Mouse (Mus musculus): ENCODE data around the gene Gm17428. TPM values are rescaled to one million over a fixed set of nuclear protein-coding genes. Genes with fewer than 3 reads are reported as not detected.
A peak's percentile ranks its signal among the peaks of the same experiment; 100 is the strongest.

Gene Gm17428
- polyA plus RNA-seq (2015; fragmentation: Nextera tagmentation; extraction: Ambion mirVana) = not detected in 2 replicates

DNA sequence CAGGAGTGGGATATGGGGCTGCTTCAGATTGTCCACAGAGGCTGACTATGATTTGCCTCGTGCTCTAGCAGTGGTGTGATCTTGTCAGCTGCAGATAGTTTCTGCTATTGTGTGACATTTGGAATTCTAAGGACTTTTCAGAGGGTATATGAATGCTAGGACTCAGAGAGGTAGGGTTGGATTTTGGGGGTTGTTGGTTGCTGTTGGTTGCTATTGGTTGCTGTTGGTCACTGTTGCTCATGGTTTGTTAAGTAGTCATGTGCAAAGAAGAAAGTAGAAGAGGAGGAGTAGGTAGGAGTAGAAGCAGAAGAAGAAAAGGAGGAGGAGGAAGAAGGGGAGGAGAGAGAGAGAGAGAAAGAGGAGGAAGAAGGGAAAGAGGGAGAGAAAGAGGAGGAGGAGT is at the start of gene Gm17428:
Gm17428 (plus strand) TSS at position 301 of the 400 bp plus-strand sequence.
- Histone ChIP-seq H3K9ac (ENCODE audit: low read length) (no peak within 1 kb of the TSS), H3K9me3 (replicated peaks; ENCODE audit: control insufficient read depth, low read length) (no peaks in the 10 kb centered on the region), H3K4me2 (ENCODE audit: low read depth, low read length) (no peak within 1 kb of the TSS), H3K4me1 (ENCODE audit: control insufficient read depth, insufficient read depth, low read length) (no peaks in the 10 kb centered on the region), H3K4me3 (replicated peaks; ENCODE audit: low read length) (no peak within 1 kb of the TSS), H3K27me3 (ENCODE audit: control insufficient read depth, insufficient read depth, low read length) (no peaks in the 10 kb centered on the region), H3K27ac (ENCODE audit: low read length) (no peak within 1 kb of the TSS), H3K36me3 (ENCODE audit: control insufficient read depth, insufficient read depth, low read length) (no peaks in the 10 kb centered on the region)
- ATAC-seq (ENCODE audit: insufficient read depth, low FRiP score) = no peak
- WGBS = 59% methylated on average over 1 of the region's 1 CpGs

DNA sequence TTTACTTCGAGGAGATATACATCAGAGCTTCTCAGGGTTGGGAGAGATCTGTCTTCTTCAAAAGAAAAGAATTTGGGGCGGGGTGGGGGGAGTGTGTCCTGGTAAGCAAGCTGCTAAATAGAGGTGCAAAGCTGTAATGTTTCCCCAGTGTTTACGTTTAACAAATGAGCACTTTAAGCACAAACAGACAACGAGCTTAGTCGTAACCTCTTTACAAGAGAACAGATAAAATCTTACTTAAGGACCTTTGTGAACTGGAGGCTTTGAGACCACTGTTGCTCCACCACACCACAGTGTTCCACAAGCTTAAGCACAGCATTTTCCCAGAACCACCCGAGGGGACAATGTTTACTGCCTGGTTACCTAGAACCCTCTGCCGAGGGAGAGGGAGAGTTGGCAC is 49.4 kb upstream of the Gm17428 start:
- H3K4me1 ChIP-seq (ENCODE audit: control insufficient read depth, insufficient read depth, low read length) = peaks cover 31% of the 10 kb centered on the region
- peak overlapping the region; percentile 100 for H3K27ac ChIP-seq (ENCODE audit: low read length)
- peak overlapping the region; percentile 94 for H3K9ac ChIP-seq (ENCODE audit: low read length)
- H3K4me2 ChIP-seq (ENCODE audit: low read depth, low read length) = peak overlapping the region; percentile 84
- peak overlapping the region; percentile 73 for H3K4me3 ChIP-seq (replicated peaks; ENCODE audit: low read length)
- no peaks in the 10 kb centered on the region for H3K27me3 ChIP-seq (ENCODE audit: control insufficient read depth, insufficient read depth, low read length)
- 17% methylated on average over 7 of the region's 7 CpGs for WGBS
- H3K9me3 ChIP-seq (replicated peaks; ENCODE audit: control insufficient read depth, low read length) = no peaks in the 10 kb centered on the region
- H3K36me3 ChIP-seq (ENCODE audit: control insufficient read depth, insufficient read depth, low read length) = no peaks in the 10 kb centered on the region
- ATAC-seq (ENCODE audit: insufficient read depth, low FRiP score) = no peak

DNA sequence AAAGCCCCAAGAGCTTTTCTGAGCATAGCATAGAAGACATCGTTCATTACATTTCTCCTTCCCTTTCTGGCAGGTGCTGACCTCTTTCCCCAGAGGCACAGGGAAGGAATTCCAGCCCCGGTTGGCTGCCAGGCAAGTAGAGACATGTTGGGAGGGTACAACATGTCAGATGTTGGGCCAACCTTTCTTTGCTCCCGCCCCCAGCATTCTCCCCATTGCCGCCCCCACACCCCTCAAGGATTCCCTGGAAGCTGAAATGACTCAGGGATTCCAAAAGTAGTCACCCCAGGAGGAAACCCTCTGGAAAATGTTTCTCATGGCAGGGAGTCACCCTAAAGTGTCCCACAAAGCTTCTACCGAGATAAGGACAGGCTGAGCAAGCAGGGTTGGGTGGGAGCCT is 46.9 kb upstream of the Gm17428 start:
- no peak overlapping the region for H3K9ac ChIP-seq (ENCODE audit: low read length)
- WGBS = 58% methylated on average over 5 of the region's 5 CpGs
- H3K4me3 ChIP-seq (replicated peaks; ENCODE audit: low read length) = no peak overlapping the region
- H3K27me3 ChIP-seq (ENCODE audit: control insufficient read depth, insufficient read depth, low read length) = no peaks in the 10 kb centered on the region
- no peaks in the 10 kb centered on the region for H3K36me3 ChIP-seq (ENCODE audit: control insufficient read depth, insufficient read depth, low read length)
- H3K27ac ChIP-seq (ENCODE audit: low read length) = 0 out of 2 replicates have a peak overlapping the region, but pooled peaks have one; percentile 18
- no peaks in the 10 kb centered on the region for H3K9me3 ChIP-seq (replicated peaks; ENCODE audit: control insufficient read depth, low read length)
- ATAC-seq (ENCODE audit: insufficient read depth, low FRiP score) = no peak
- H3K4me1 ChIP-seq (ENCODE audit: control insufficient read depth, insufficient read depth, low read length) = peaks cover 25% of the 10 kb centered on the region
- H3K4me2 ChIP-seq (ENCODE audit: low read depth, low read length) = no peak overlapping the region

DNA sequence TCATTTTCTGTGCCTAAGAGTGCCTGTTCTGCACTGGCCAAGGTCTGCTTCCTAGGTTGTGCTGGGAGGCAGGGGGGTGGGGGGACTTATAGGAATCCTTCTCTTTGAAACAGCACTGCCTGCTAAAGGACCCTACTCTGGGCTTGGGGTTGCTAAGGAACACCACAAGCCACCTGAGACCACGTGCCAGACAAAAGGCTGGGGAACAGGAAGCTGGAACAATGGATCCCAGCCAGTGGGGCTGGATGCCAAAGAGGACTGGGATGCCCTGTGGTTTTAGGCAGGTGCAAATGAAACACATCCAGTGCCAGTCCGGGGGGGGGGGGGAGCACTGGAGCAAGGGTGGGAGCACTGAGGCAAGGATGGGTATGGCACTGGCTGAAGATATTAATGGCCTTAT is 46.3 kb upstream of the Gm17428 start:
- H3K27me3 ChIP-seq (ENCODE audit: control insufficient read depth, insufficient read depth, low read length) = no peaks in the 10 kb centered on the region
- ATAC-seq (ENCODE audit: insufficient read depth, low FRiP score) = no peak
- H3K4me1 ChIP-seq (ENCODE audit: control insufficient read depth, insufficient read depth, low read length) = peaks cover 25% of the 10 kb centered on the region
- H3K9ac ChIP-seq (ENCODE audit: low read length) = no peak overlapping the region
- no peaks in the 10 kb centered on the region for H3K9me3 ChIP-seq (replicated peaks; ENCODE audit: control insufficient read depth, low read length)
- WGBS = 28% methylated on average over 2 of the region's 2 CpGs
- H3K27ac ChIP-seq (ENCODE audit: low read length) = no peak overlapping the region
- H3K36me3 ChIP-seq (ENCODE audit: control insufficient read depth, insufficient read depth, low read length) = no peaks in the 10 kb centered on the region
- no peak overlapping the region for H3K4me2 ChIP-seq (ENCODE audit: low read depth, low read length)
- H3K4me3 ChIP-seq (replicated peaks; ENCODE audit: low read length) = no peak overlapping the region

DNA sequence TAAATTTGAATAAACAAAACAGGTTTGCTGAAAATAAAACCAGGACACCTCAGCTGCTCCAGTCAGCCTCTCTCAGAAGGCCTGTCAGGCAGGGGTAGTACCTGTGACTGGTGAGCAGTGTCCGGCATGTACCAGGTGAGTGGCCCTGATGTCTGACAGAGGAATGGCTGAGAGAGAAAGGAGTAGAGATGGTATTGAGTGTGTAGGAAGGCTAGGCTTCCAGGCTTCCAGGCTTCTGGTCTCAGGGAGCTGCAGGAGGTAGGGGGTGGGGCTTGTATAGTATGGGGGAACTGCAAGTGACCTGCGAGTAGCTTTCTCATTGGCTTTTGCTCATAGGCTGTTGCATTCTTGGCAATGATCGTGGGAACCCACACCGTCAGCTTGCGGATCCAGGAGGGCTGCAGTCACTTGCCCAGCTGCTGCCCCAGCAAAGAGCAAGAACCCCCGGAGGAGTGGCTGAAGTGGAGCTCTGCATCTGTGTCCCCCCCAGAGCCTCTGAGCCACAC is 44.0 kb upstream of the Gm17428 start, which contains the start of gene Il25:
Il25 (plus strand) TSS at position 51 of the 506 bp plus-strand sequence.
- 34% methylated on average over 6 of the region's 6 CpGs for WGBS
- no peak within 1 kb of the TSS for H3K4me2 ChIP-seq (ENCODE audit: low read depth, low read length)
- no peak within 1 kb of the TSS for H3K4me3 ChIP-seq (replicated peaks; ENCODE audit: low read length)
- H3K9me3 ChIP-seq (replicated peaks; ENCODE audit: control insufficient read depth, low read length) = no peaks in the 10 kb centered on the region
- no peak within 1 kb of the TSS for H3K27ac ChIP-seq (ENCODE audit: low read length)
- H3K4me1 ChIP-seq (ENCODE audit: control insufficient read depth, insufficient read depth, low read length) = peaks cover 22% of the 10 kb centered on the region
- no peaks in the 10 kb centered on the region; the same call in 1 of the 2 replicates for H3K27me3 ChIP-seq (ENCODE audit: control insufficient read depth, insufficient read depth, low read length)
- no peaks in the 10 kb centered on the region for H3K36me3 ChIP-seq (ENCODE audit: control insufficient read depth, insufficient read depth, low read length)
- no peak within 1 kb of the TSS for H3K9ac ChIP-seq (ENCODE audit: low read length)
- 0 out of 2 replicates have a peak, but pooled peaks have one; percentile 30 for ATAC-seq (ENCODE audit: insufficient read depth, low FRiP score)

DNA sequence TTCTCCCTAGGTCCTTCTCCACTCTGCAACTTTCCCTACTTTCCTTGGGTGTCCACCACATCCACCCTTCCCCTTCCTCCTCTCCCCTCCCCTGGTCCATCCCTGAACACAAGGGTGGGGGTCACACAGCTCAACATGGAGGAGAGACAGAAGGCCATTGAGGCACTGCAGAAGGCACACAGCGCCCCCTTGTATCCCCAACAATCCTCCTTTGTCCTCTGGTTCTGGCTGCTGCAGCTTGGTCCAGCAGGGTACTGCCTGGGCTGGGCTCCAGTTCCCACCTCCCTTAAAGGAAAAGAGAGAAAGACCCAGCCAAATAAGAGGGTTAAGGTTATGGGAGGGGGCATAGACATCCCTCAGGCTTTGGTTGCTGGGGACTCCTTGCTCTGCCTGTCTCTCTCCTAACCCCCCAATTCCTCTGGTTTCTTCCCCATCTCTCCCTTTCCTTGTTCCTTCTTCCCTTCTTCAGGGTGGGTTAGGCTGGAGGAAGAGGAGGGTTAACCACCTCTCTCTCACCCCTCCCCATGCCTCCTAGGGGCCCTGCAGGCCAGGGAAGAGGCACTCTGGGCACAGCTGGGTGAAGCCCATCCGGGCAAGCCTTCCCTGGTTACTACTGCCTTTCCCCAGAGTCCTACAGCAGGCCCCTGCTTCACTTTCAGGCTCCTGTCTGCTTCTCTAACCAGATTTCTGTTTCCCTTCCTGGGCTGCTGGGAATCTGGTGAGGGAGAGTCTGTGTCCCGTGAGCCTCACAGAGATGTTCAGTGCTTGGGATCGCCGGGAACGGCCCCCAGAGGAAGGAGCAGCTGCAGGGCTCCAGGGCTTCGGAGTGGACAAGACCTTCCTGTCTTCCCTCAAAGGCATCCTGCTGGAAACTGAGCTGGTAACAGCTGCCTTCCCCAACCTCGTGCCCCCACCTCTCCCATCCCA is 40.6 kb upstream of the Gm17428 start, which contains the start of gene Cmtm5:
Cmtm5 (plus strand) TSS at position 358 of the 927 bp plus-strand sequence.
- peak; percentile 38 for ATAC-seq (ENCODE audit: insufficient read depth, low FRiP score)
- 36% methylated on average over 8 of the region's 8 CpGs for WGBS
- H3K4me3 ChIP-seq (replicated peaks; ENCODE audit: low read length) = no peak within 1 kb of the TSS
- 0 out of 2 replicates have a peak within 1 kb of the TSS, but pooled peaks have one; percentile 36 for H3K27ac ChIP-seq (ENCODE audit: low read length)
- 0 out of 2 replicates have a peak, but pooled peaks cover 6% of the 10 kb centered on the region for H3K4me1 ChIP-seq (ENCODE audit: control insufficient read depth, insufficient read depth, low read length)
- H3K27me3 ChIP-seq (ENCODE audit: control insufficient read depth, insufficient read depth, low read length) = no peaks in the 10 kb centered on the region; the same call in 1 of the 2 replicates
- H3K9me3 ChIP-seq (replicated peaks; ENCODE audit: control insufficient read depth, low read length) = no peaks in the 10 kb centered on the region
- peak within 1 kb of the TSS; percentile 26; the same call in 1 of the 2 replicates for H3K9ac ChIP-seq (ENCODE audit: low read length)
- no peak within 1 kb of the TSS for H3K4me2 ChIP-seq (ENCODE audit: low read depth, low read length)
- H3K36me3 ChIP-seq (ENCODE audit: control insufficient read depth, insufficient read depth, low read length) = no peaks in the 10 kb centered on the region

DNA sequence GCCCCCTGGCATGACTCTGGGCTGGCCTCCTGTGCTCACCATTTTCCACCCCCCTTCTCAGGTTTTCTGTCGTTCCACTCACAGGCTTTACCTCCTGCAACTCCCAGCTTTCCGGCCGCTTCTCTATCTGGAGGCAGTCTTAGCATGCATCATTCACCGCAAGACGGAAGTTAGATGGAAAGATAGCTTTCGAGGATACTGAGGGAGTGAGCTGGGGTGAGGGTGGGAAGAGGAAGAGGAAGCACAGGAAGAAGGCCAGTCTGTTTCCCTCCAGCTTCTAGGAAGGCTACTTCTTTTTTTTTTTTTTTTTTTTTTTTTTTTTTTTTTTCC is 39.9 kb upstream of the Gm17428 start:
- H3K27me3 ChIP-seq (ENCODE audit: control insufficient read depth, insufficient read depth, low read length) = no peaks in the 10 kb centered on the region; the same call in 1 of the 2 replicates
- no peaks in the 10 kb centered on the region for H3K9me3 ChIP-seq (replicated peaks; ENCODE audit: control insufficient read depth, low read length)
- 0 out of 2 replicates have a peak, but pooled peaks cover 6% of the 10 kb centered on the region for H3K4me1 ChIP-seq (ENCODE audit: control insufficient read depth, insufficient read depth, low read length)
- WGBS = 44% methylated on average over 6 of the region's 6 CpGs
- no peak for ATAC-seq (ENCODE audit: insufficient read depth, low FRiP score)
- 0 out of 2 replicates have a peak overlapping the region, but pooled peaks have one; percentile 36 for H3K27ac ChIP-seq (ENCODE audit: low read length)
- H3K4me2 ChIP-seq (ENCODE audit: low read depth, low read length) = no peak overlapping the region
- H3K9ac ChIP-seq (ENCODE audit: low read length) = peak overlapping the region; percentile 2; the same call in 1 of the 2 replicates
- H3K4me3 ChIP-seq (replicated peaks; ENCODE audit: low read length) = no peak overlapping the region
- no peaks in the 10 kb centered on the region for H3K36me3 ChIP-seq (ENCODE audit: control insufficient read depth, insufficient read depth, low read length)

DNA sequence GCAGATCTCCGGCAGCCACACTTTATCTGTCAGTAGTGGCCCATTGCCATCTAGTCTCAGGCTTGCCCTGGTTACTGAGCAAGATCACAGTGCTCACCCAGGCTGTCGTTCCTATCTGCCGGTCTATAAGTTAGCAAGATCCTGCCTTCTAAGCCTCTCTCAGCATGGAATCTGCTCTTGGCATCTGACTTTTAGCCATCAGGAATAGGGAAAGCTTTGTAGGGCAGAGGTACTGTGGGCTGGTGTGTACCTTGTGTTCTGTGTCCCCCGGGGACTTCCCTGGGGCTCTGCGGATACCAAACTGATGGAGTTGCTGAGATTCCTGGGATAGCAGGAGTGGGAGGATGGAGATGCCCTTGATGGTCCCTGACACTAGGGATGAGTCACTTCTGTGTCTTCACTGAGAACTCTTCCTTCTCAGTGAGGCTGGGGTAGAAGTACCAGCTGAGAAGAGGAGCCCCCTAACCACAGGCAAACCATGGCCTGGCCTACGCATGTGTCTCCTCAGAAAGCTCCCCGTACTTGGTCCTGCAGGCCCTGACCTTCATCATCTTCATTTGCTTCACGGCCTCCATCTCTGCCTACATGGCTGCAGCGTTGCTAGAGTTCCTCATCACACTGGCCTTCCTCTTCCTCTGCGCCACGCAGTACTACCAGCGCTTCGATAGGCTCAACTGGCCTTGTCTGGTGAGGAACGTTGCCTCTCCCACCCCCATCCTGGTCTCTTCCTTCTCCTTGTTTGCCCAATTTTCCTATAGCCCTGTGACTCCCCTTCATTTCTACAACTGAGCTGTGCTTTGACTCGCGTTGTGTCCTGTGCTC is 39.2 kb upstream of the Gm17428 start:
- H3K27me3 ChIP-seq (ENCODE audit: control insufficient read depth, insufficient read depth, low read length) = no peaks in the 10 kb centered on the region; the same call in 1 of the 2 replicates
- H3K4me1 ChIP-seq (ENCODE audit: control insufficient read depth, insufficient read depth, low read length) = 0 out of 2 replicates have a peak, but pooled peaks cover 6% of the 10 kb centered on the region
- no peak for ATAC-seq (ENCODE audit: insufficient read depth, low FRiP score)
- H3K4me3 ChIP-seq (replicated peaks; ENCODE audit: low read length) = no peak overlapping the region
- H3K27ac ChIP-seq (ENCODE audit: low read length) = no peak overlapping the region
- H3K36me3 ChIP-seq (ENCODE audit: control insufficient read depth, insufficient read depth, low read length) = no peaks in the 10 kb centered on the region
- no peak overlapping the region for H3K9ac ChIP-seq (ENCODE audit: low read length)
- H3K4me2 ChIP-seq (ENCODE audit: low read depth, low read length) = no peak overlapping the region
- 90% methylated on average over 16 of the region's 16 CpGs for WGBS
- no peaks in the 10 kb centered on the region for H3K9me3 ChIP-seq (replicated peaks; ENCODE audit: control insufficient read depth, low read length)

Measured in stomach, embryonic 16.5 days (tissue).